Mouse (Mus musculus): ENCODE measurements at regions not wholly inside any gene's neighbourhood (a gene's known extent, or its start where the extent isn't known, plus 50 kb on each side); places are given as distances from the start of the nearest gene placed in this dataset.

- Histone ChIP-seq H3K36me3 (ENCODE audit: insufficient read depth, low read length) (no peaks in the 10 kb centered on the region), H3K4me1 (replicated peaks; ENCODE audit: low read depth, low read length) (no peaks in the 10 kb centered on the region), H3K9me3 (ENCODE audit: low read length) (no peaks in the 10 kb centered on the region), H3K27me3 (ENCODE audit: insufficient read depth, low read length) (peaks cover 3% of the 10 kb centered on the region; the same call in 1 of the 2 replicates), H3K4me3 (replicated peaks; ENCODE audit: low read length) (no peak overlapping the region)
- no peak for TF ChIP-seq POU5F1 (IDR thresholded peaks at IDR 0.05; ENCODE audit: borderline replicate concordance, low read length)
- TF ChIP-seq NANOG (IDR thresholded peaks at IDR 0.05; ENCODE audit: borderline replicate concordance, low read length) = no peak
- TF ChIP-seq CTCF (conservative IDR thresholded peaks at IDR 0.05; ENCODE audit: low read length) = no peak
Observed at GRCm38 (mm10) chr14:78395631-78396030, 87.8 kb upstream of the Tnfsf11 start.

GRCm38 (mm10) chr14:78387011-78387410 lies 79.2 kb upstream of the Tnfsf11 start:
- Histone ChIP-seq H3K4me3 (replicated peaks; ENCODE audit: low read length) (no peak overlapping the region), H3K27me3 (ENCODE audit: insufficient read depth, low read length) (0 out of 2 replicates have a peak, but pooled peaks cover 3% of the 10 kb centered on the region), H3K4me1 (replicated peaks; ENCODE audit: low read depth, low read length) (no peaks in the 10 kb centered on the region), H3K9me3 (ENCODE audit: low read length) (peaks cover 13% of the 10 kb centered on the region), H3K36me3 (ENCODE audit: insufficient read depth, low read length) (no peaks in the 10 kb centered on the region)
- TF ChIP-seq CTCF (conservative IDR thresholded peaks at IDR 0.05; ENCODE audit: low read length) (no peak), NANOG (IDR thresholded peaks at IDR 0.05; ENCODE audit: borderline replicate concordance, low read length) (no peak), POU5F1 (IDR thresholded peaks at IDR 0.05; ENCODE audit: borderline replicate concordance, low read length) (no peak)

DNA sequence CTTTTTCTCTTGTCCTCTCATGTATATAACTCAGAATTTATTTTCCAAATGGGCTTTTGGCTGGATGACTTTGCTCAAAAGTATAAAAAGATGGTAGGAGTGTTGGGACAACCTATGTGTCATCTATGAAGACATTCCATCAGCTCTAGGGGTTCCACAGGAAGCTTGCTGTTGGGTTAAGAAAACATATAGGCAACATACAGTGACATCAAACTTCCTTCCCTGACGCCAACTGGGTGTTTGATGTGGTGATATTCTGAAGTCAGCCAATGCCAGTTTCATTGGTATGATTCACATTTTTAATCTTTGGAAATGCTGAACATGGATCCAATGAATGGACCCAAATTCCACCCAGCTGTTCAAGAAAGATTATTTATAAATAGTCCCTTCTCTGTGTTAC lies 76.5 kb upstream of the Tnfsf11 start:
- TF ChIP-seq CTCF (conservative IDR thresholded peaks at IDR 0.05; ENCODE audit: low read length) (no peak), POU5F1 (IDR thresholded peaks at IDR 0.05; ENCODE audit: borderline replicate concordance, low read length) (no peak), NANOG (IDR thresholded peaks at IDR 0.05; ENCODE audit: borderline replicate concordance, low read length) (no peak)
- no peaks in the 10 kb centered on the region for H3K4me1 ChIP-seq (replicated peaks; ENCODE audit: low read depth, low read length)
- H3K9me3 ChIP-seq (ENCODE audit: low read length) = peaks cover 17% of the 10 kb centered on the region
- H3K36me3 ChIP-seq (ENCODE audit: insufficient read depth, low read length) = no peaks in the 10 kb centered on the region
- no peaks in the 10 kb centered on the region for H3K27me3 ChIP-seq (ENCODE audit: insufficient read depth, low read length)
- no peak overlapping the region for H3K4me3 ChIP-seq (replicated peaks; ENCODE audit: low read length)

DNA sequence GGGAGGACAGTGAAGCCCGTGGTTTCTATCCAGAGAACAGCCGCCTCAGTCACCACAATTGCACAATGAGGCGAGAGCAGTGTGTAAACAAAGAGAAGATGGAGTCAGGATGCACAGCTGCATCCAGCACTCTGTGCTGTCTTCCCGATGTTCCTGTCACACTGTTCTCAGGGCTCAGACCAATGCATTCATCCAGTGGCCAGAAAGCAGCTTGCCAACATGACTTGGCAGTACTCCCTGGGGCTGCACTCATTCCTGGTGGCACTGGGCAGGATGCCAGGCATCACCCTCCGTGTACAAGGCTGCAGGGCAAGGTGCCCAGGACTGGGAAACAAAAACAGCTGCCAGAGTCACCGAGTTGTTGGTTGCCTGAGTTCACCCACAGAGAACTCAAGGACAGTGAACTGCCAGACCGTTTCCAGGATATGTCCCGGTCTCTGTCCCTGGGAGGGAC lies 75.4 kb upstream of the Tnfsf11 start:
- TF ChIP-seq CTCF (conservative IDR thresholded peaks at IDR 0.05; ENCODE audit: low read length) = no peak
- no peak for TF ChIP-seq NANOG (IDR thresholded peaks at IDR 0.05; ENCODE audit: borderline replicate concordance, low read length)
- TF ChIP-seq POU5F1 (IDR thresholded peaks at IDR 0.05; ENCODE audit: borderline replicate concordance, low read length) = no peak
- H3K36me3 ChIP-seq (ENCODE audit: insufficient read depth, low read length) = no peaks in the 10 kb centered on the region
- H3K4me3 ChIP-seq (replicated peaks; ENCODE audit: low read length) = no peak overlapping the region
- H3K4me1 ChIP-seq (replicated peaks; ENCODE audit: low read depth, low read length) = no peaks in the 10 kb centered on the region
- H3K27me3 ChIP-seq (ENCODE audit: insufficient read depth, low read length) = no peaks in the 10 kb centered on the region
- H3K9me3 ChIP-seq (ENCODE audit: low read length) = peaks cover 17% of the 10 kb centered on the region

- H3K36me3 ChIP-seq (ENCODE audit: insufficient read depth, low read length) = no peaks in the 10 kb centered on the region
- no peaks in the 10 kb centered on the region for H3K4me1 ChIP-seq (replicated peaks; ENCODE audit: low read depth, low read length)
- H3K27me3 ChIP-seq (ENCODE audit: insufficient read depth, low read length) = no peaks in the 10 kb centered on the region
- TF ChIP-seq CTCF (conservative IDR thresholded peaks at IDR 0.05; ENCODE audit: low read length) (no peak), POU5F1 (IDR thresholded peaks at IDR 0.05; ENCODE audit: borderline replicate concordance, low read length) (no peak), NANOG (IDR thresholded peaks at IDR 0.05; ENCODE audit: borderline replicate concordance, low read length) (no peak)
- H3K9me3 ChIP-seq (ENCODE audit: low read length) = peaks cover 22% of the 10 kb centered on the region
- no peak overlapping the region for H3K4me3 ChIP-seq (replicated peaks; ENCODE audit: low read length)
Observed at GRCm38 (mm10) chr14:78380011-78380410, 72.2 kb upstream of the Tnfsf11 start.

GRCm38 (mm10) chr14:78376591-78376990 lies 68.7 kb upstream of the Tnfsf11 start:
- Histone ChIP-seq H3K27me3 (ENCODE audit: insufficient read depth, low read length) (no peaks in the 10 kb centered on the region), H3K9me3 (ENCODE audit: low read length) (0 out of 2 replicates have a peak, but pooled peaks cover 5% of the 10 kb centered on the region), H3K4me1 (replicated peaks; ENCODE audit: low read depth, low read length) (no peaks in the 10 kb centered on the region), H3K36me3 (ENCODE audit: insufficient read depth, low read length) (no peaks in the 10 kb centered on the region), H3K4me3 (replicated peaks; ENCODE audit: low read length) (no peak overlapping the region)
- TF ChIP-seq CTCF (conservative IDR thresholded peaks at IDR 0.05; ENCODE audit: low read length) = no peak
- TF ChIP-seq NANOG (IDR thresholded peaks at IDR 0.05; ENCODE audit: borderline replicate concordance, low read length) = no peak
- no peak for TF ChIP-seq POU5F1 (IDR thresholded peaks at IDR 0.05; ENCODE audit: borderline replicate concordance, low read length)

DNA sequence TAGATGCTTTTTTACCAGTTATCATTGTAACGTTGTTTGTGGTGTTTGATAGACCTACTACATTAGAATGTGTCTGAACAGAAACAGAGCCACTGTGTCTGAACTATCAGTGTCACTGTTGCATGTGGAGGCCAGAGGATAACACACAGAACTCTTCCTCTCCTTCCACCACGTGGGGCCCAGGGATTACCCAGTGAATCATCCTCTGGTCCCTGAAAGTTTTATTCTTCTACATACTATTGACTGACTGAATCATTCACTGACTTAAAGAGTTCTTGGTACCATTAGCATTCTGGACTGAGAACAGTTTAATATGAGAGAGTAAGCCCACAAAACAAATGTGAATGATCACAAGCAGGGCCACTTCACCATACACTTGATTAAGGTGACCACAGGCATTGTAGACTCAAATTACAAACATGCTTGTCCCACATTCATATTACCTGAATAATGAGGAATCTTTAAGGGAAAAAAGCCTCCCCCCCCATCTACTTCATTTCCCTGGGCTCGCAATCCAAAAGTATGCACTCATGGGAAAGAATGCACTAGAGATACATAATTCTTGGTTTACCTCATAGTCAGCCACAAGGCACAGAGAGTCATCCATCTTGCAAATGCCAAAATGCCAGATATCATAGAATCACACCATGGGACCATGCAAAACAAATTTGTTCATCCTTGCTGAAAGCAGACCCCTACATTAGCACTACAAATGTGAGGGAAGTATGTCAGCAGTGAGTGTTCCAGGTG lies 68.1 kb upstream of the Tnfsf11 start:
- no peak for TF ChIP-seq POU5F1 (IDR thresholded peaks at IDR 0.05; ENCODE audit: borderline replicate concordance, low read length)
- TF ChIP-seq NANOG (IDR thresholded peaks at IDR 0.05; ENCODE audit: borderline replicate concordance, low read length) = no peak
- TF ChIP-seq CTCF (conservative IDR thresholded peaks at IDR 0.05; ENCODE audit: low read length) = no peak

GRCm38 (mm10) chr14:78372102-78372501 lies 64.3 kb upstream of the Tnfsf11 start:
- Histone ChIP-seq H3K9me3 (ENCODE audit: low read length) (0 out of 2 replicates have a peak, but pooled peaks cover 5% of the 10 kb centered on the region), H3K4me3 (replicated peaks; ENCODE audit: low read length) (no peak overlapping the region), H3K27me3 (ENCODE audit: insufficient read depth, low read length) (no peaks in the 10 kb centered on the region), H3K4me1 (replicated peaks; ENCODE audit: low read depth, low read length) (no peaks in the 10 kb centered on the region), H3K36me3 (ENCODE audit: insufficient read depth, low read length) (no peaks in the 10 kb centered on the region)
- TF ChIP-seq NANOG (IDR thresholded peaks at IDR 0.05; ENCODE audit: borderline replicate concordance, low read length) = no peak
- no peak for TF ChIP-seq CTCF (conservative IDR thresholded peaks at IDR 0.05; ENCODE audit: low read length)
- TF ChIP-seq POU5F1 (IDR thresholded peaks at IDR 0.05; ENCODE audit: borderline replicate concordance, low read length) = no peak

More for the DNA sequence above, 68.1 kb upstream of the Tnfsf11 start:
- Histone ChIP-seq H3K9me3 (ENCODE audit: low read length) (0 out of 2 replicates have a peak, but pooled peaks cover 5% of the 10 kb centered on the region), H3K36me3 (ENCODE audit: insufficient read depth, low read length) (no peaks in the 10 kb centered on the region), H3K4me1 (replicated peaks; ENCODE audit: low read depth, low read length) (no peaks in the 10 kb centered on the region), H3K27me3 (ENCODE audit: insufficient read depth, low read length) (no peaks in the 10 kb centered on the region), H3K4me3 (replicated peaks; ENCODE audit: low read length) (no peak overlapping the region)
